Mouse (Mus musculus) gastrocnemius, postnatal 4 days (tissue): ENCODE data around the gene Nat8f2. TPM values are rescaled to one million over a fixed set of nuclear protein-coding genes. Genes with fewer than 3 reads are reported as not detected.

Experiments used
- DNase-seq, 2 experiments: peaks; one replicate each; pipeline ENCODE4 v3.0.0; 2021 to 2022; ENCODE audit warnings: low spot score in 2 of 2, mixed read lengths in 2 of 2
- total RNA-seq, 2 experiments: library from RNA; stranded (reverse); gene quantifications; 2 replicates each; pipeline ENCODE4 v1.2.3; 2021

The Nat8f2 gene
- total RNA-seq, 2 experiments from 2014 or later = 0.08 to 0.20 TPM

DNA sequence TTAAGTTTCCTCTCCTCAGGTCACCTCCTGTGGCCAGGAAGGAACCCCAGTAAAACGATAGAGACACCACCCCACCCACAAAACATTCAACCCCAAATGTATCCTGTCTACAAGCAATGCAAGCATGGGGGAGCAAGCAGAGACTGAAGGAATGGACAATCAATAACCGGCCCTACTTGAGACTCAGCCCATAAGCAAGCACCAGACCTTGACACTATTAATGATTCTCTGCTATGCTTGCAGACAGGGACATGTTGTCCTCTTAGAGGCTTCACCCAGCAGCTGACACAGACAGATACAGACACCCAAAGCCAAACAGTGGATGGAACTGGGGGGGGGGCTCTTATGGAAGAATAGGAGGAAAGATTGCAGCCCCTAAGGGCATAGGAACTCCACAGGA lies 43.1 kb downstream of the Nat8f2 start:
- no peak for DNase-seq

DNA sequence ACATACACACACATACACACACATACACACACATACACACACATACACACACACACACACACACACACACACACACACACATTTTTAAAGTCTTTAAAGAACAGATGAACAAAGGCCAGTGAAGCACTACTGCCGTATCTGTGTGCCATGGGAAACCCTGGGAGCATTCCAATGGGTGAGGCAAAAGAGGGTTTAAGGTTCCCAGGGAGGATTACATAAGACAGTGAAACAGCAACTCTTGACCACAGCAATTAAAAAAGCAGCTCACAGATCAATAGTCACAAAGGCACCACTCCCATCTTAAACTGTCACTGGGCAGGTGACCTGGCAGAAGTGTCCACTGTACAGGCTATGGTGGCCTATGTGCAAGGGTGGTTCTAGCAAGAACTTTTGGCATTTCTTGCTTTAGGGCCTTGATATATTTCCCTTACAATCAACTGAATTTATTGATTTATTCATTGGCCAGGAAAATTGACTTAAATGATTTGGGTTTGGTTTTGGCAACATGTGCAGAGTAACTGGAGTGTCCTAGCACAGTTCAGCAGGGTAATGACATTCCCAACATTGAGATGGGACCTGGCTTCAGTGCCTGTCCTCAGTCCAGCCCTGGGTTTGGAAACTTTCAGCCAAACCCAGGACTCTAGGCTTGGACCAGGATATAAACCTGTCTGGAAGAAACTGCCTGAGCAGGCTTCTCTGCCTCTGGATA lies 45.4 kb downstream of the Nat8f2 start:
- no peak for DNase-seq

DNA sequence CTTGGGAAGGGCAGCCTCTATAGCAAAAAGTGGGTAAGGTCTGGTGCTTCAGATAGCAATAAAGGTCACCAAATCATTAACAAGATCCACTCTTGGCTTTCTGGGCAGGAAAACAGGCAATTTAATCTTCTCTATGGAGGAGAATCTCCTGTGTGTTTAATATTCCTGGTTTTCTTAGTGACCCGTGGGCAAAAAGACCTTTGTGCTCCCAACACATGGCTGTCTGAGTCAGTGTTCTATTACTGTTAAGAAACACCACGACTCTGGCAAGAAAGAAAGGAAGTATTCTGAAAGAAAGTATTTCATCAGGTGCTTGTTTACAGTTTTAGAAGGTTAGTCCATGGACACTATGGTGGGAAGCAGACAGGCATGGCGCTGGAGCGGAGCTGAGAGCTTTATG lies 46.7 kb downstream of the Nat8f2 start:
- DNase-seq = no peak

DNA sequence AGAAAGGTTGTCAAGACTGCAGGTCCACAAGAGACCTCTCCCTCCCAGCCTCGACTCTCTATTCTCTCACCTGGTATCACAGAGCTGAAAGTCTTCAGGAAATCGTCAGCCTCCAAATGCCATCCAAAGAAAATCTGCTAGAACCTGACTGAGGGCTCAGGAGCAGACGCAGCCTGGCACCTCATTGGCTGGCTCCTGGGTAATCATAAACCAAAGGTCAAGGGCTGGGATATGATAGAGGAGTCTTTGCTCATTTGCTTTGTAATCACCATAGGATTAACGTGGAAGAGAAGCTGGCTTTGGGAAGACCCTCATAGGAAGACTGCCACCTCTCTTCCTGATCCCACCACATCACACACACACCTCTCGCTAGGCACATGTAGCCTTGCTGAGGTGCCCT lies 48.1 kb downstream of the Nat8f2 start, which contains the start of the genes Nat8f6 and Nat8f5:
TSS of gene Nat8f6 (minus strand) at position 118 of the 400 bp plus-strand sequence.
TSS of gene Nat8f5 (minus strand) at position 136 of the 400 bp plus-strand sequence.
- no peak for DNase-seq

DNA sequence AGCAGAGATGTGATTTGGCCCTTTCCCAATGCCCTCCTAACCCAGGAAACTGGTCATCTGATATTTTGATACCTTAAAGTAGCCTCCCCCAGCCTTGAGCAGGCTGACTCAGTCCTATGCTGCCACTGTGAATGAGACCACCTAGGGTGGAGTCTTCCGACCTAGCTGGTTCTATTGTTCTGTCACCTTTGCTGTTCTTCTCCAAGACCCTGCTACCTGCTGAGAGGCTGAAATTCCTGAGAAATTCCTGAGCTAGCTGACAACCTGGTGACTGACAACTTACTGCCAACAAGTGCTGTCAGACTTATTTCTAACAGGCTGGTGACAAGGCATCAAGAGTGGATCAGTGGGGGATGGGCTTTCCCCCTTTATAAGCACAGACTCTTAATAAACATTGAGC lies 50.6 kb downstream of the Nat8f2 start:
- no peak for DNase-seq

Other genes with a start within 250 kb of the Nat8f2 start
- gene Nat8f7, start 156.0 kb downstream of the Nat8f2 start, total RNA-seq = under 1 TPM in 1 of 2 experiments, not detected in 1; 0.15 TPM
- gene Nat8f3, start 103.4 kb downstream of the Nat8f2 start, total RNA-seq = under 1 TPM in 1 of 2 experiments, not detected in 1; 0.18 TPM
- gene Nat8f6, start 48.2 kb downstream of the Nat8f2 start, total RNA-seq = not detected
- not detected for gene Nat8f5, start 48.2 kb downstream of the Nat8f2 start, total RNA-seq
- gene Nat8, start 37.1 kb downstream of the Nat8f2 start, total RNA-seq = not detected
- gene Nat8f4, start 35.7 kb upstream of the Nat8f2 start, total RNA-seq = 1 to 10 TPM; 1.0 to 1.5 TPM
- 10 to 100 TPM; 25.7 to 25.8 TPM for gene Tprkb, start 42.7 kb upstream of the Nat8f2 start, total RNA-seq
- 1 to 10 TPM; 1.6 to 1.9 TPM for gene Nat8f1, start 46.5 kb upstream of the Nat8f2 start, total RNA-seq
- 10 to 100 TPM; 61.6 to 72.7 TPM for gene Dusp11, start 92.5 kb upstream of the Nat8f2 start, total RNA-seq
- gene Figla, start 147.0 kb upstream of the Nat8f2 start, total RNA-seq = not detected
- gene Add2, start 159.5 kb upstream of the Nat8f2 start, total RNA-seq = 1 to 10 TPM in 1 of 2 experiments, under 1 TPM in 1; 0.74 to 1.2 TPM